Mouse (Mus musculus): ENCODE measurements around the gene Lrp1.

Lrp1 gene

DNA sequence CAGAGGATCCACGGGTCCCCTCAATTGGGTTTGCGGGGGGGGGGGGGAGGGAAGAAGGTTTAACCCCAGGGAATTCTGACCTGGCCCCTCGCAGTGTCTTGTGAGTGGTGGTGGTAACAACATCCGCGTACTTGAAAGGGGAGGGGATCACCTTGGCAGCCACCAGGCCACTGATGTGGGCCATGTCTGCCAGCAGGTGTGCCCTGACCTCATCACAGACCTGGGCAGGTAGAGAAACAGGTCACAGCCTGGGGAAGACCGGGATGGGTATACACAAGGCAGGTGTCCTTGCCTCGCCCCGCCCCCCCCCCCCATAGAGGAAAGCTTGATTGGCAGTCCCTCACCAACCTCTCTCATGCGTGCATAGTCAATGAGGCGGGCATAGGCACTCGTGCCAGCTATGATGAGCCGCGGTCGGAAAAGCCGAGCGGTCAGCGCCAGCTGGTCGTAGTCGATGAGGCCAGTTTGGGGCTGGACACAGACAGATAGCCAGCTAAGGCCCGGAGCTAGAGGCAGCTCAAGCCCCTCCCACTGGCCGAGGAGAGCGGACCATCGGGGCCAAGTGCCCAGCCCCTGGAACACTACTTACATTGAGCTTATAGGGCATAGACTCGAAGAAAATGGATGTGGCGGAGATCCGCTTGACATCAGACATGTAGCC lies 101.8 kb downstream of the Lrp1 start:
- no peak for DNase-seq

DNA sequence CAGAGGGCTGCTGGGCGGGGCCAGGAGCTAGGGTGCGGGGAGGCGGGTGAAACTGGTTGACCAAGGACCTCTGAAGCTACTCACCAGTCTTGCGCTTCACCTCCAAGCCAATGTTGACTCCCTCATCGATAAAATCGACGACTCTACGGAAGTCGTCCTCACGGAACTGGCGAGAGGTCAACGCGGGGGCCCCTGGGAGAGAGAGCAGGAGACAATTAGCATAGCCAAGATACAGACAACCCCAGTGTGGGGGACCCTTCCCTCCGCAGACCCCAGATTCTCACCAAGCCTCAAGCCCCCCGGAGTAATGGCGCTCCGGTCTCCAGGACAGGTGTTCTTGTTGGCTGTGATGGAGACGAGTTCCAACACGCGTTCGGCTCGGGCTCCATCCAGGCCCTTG lies 103.0 kb downstream of the Lrp1 start:
- no peak for DNase-seq

- DNase-seq: no peak
These were observed 104.2 kb downstream of the Lrp1 start for GRCm38 (mm10) chr10:127516576-127517260.

DNA sequence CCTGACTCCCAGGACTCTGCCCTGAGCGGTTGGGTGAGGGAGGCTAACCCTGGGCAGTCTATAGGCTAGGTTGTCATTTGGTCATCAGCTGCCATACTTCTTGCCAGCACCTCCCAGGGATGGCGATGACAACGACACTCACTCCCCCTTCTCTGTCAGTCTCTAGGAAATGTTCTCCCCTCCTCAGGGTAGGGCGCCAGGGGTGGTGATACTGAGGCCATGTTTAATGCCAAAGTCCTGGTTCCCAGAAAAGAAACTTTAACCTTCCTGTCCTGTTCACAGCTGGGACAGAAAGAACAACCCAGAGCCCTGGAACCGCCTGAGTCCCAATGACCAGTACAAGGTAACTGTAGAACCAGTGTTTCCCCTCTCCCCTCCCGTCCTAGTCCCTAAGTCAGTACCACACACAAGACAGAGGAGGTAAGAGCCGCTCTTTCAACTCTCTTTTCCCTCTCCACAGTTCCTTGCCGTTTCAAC lies 104.9 kb downstream of the Lrp1 start:
- no peak for DNase-seq

DNA sequence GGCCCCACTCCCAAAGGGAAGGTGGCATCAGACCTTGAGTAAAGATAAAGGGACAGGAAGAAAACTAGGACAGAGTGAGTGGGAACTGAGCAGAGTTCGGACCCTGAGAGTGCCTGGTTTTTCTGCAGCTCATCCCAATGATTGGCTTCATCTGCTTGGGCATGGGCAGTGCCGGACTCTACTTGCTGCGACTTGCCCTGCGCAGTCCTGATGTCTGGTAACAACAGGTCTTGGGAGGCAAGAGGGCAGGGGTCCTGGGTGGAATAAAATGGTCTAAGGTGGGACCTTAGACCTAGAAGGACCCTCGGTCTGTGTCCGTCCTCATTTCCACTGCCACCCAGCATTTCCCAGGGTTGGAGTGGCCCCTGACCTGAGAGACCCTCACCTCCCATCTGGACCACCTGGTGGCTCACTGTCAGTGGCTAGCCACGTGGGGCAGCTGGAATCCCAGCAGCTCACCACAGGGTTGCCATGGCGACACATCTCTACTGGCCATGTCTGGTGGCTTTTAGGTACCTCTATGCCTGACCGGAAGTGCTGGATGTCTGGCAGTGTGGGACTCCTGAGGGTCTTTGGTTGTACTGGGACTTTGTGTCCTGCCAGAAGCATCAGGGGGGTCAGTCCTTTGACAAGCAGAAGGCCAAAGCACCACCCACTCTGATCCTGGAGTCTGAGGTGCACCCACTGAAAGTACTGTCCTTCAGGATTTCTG lies 105.5 kb downstream of the Lrp1 start:
- DNase-seq: no peak

DNA sequence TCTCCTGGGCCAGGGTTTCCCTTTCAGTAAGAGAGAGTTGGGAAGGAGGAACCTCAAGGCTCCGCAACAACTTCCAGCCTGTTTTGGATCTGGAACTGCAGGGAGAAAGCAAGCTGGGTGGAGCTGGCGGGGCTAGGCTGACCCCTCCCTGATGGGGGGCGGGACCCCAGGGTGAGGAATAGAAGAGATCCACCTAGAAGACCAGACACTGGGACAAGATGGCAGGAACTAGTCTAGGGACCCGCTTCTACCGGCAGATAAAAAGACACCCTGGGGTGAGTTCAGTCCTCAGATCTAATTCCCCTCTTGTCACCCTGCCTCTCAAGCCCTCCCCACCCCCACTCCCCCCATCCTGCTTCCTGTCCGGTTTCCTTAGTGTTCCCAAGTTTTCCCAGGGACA lies 106.2 kb downstream of the Lrp1 start, which contains the start of gene Ndufa4l2:
Gene Ndufa4l2 (plus strand): TSS at position 204 of the 400 bp plus-strand sequence.
- DNase-seq: no peak

DNA sequence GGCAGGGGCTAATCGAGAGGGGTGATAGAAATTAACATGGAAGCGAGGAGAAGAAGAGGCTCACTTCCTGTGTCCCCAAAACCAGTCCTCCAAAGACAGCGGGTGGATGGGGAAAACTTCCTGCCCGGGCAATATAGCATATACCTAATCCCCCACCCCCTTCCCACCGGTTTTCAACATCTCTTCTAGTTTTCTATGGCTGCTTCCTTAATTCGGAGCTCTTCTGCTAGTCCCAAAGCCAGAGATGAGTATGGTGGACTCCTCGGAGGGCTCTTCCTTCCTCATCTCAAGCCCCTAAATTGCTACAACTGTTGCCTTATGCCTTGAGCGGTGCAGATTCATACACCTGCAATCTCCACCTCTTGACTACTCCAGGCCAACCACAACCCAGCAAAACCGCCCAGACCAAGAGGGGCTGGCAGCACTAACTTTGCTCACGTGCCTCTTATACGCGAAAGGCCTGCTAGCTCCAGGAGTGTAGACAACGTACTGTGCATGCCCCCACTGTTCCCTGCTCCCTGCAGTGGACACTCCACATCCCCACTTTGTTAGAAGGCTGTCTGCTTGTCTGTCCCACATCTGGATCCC lies 106.7 kb downstream of the Lrp1 start:
- DNase-seq: no peak

DNA sequence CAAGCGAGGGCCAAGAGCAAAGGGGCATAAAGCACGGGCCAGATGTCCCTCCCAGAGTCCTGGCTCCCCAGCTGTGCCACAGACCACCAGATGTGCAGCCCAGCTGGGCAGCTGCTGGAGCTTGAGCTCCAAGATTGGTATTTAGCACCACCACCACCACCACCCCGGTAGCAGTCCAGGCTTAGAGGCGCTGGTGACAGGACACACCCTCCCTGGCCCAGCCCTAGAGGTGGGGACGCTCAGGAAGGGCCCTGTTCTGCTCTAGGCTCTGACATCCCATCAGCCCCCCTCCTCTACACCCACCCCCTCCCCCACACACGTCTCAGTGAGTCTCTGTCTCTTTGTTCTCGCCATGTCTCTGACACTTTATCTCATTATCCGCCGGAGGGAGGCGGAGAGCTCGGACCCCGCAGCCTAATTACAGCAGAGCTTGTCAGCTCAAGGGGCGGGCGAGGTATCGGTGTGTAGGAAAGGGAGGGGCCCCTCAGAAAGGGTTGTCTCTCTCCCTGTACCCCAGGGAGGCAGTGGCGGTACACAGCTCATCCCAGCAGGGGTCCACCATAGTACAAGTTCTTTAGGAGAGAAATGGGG lies 107.4 kb downstream of the Lrp1 start:
- no peak for DNase-seq

DNA sequence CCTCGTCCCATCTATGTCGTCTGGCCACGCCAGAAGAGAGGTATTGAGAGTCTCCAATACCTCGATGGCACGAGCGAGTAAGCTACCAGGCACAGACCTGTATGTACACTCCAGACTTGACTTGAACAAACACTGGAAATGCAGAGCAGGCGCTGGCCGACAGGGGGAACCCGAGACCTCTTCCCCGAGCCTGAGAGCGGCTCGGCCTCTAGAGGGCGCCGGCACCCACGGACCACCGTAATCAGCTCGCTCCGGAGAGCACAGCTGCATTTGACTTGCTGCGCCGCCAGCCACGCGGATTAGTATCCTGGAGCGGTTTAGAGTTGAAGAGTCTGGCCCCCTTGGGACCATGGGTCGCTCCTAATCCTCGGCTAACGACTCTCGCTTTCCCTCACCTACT lies 108.1 kb downstream of the Lrp1 start:
- peak; percentile 78 to 79 for DNase-seq

DNA sequence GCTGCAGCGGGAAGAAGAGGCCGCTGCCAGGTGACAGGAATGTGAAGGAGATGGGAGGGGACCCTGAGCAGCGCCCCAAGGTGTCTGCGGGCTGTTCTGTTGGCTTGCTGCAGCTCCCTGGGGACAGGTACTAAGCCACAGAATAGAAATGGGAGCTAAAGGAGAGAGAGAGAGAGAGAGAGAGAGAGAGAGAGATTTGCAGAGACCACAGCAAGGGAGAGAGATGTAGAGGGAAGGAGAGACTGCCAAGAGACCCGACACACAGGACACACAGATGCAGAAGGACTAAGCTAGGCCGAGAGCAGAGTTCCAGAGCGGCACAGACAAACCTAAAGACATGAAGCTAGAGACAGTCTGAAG lies 108.7 kb downstream of the Lrp1 start:
- DNase-seq: no peak

DNA sequence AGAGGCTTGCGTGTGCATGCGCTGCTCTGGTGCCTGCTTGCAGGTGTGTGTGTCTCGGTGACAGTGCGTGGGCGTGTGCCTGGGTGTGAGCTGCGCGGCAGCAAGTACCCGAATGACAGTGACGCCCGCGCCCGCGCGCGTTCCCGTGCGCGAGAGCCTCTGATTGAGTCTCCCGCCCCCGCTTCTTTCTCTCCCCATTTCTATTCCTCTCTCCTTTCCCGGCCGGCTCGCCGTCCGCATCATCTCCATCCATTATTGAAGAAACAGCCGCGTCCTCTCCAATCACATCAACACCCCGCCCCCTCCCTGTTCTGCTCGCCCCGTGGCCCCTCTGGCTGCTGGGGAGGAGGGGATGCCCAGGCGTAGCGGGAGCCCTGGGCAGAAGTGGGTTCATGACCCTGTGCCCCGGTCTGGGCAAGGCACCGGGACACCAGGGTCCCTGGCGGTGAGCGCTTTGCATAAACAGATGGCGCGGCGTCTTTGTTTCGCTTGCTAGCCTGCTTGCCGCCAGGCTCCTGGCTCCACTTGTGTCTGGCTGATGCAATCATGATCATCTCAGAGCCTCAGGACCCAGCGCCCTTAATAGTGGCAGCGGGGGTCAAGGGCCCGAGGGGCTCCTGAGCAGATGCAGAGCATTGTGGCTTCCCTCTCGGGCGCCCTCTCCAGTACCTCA lies 109.2 kb downstream of the Lrp1 start:
- DNase-seq: peak in 1 of 2 experiments; percentile 61

- DNase-seq: no peak
These were observed 109.9 kb downstream of the Lrp1 start for GRCm38 (mm10) chr10:127510895-127511617.

DNA sequence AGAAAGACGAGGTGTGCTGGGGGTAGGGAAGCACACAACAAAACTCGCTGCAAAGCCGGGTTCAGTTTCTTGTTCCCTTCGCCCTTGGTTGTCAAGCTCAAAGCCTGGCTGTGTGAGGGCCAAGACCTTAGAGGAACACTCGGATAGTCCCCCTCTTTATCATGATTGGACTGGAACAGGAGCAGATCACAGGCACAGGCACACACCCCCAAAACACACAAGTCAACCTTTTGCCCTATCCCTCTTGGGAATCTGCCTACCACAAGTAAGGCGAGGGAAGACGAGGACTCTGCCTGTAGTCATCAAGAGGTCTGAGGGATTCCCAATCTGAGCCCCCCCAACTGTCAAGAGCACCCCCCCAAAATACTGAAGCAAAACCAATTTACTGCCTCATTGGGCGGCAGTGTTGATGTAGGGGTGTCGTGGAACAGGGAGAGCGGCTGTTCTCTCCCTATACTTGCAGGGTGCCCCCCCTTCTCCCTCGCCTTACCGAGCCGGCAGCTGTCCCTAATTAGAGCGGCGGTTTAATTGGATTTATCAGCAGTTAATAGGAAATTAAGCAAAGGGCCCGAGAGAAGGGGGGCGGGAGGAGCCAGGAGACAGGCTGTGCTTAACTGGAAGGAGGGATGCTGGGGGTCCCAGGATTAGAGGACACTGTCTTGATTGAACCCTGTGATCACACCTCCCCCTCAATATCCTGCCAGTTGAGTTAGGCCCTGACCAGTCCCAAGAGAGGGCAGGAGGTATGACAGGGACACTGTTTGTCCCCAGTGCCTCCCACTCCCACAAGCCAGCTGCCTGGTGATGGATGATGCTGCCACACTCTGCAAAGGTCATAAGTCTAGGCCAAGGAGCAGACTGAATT lies 110.9 kb downstream of the Lrp1 start:
- no peak for DNase-seq

DNA sequence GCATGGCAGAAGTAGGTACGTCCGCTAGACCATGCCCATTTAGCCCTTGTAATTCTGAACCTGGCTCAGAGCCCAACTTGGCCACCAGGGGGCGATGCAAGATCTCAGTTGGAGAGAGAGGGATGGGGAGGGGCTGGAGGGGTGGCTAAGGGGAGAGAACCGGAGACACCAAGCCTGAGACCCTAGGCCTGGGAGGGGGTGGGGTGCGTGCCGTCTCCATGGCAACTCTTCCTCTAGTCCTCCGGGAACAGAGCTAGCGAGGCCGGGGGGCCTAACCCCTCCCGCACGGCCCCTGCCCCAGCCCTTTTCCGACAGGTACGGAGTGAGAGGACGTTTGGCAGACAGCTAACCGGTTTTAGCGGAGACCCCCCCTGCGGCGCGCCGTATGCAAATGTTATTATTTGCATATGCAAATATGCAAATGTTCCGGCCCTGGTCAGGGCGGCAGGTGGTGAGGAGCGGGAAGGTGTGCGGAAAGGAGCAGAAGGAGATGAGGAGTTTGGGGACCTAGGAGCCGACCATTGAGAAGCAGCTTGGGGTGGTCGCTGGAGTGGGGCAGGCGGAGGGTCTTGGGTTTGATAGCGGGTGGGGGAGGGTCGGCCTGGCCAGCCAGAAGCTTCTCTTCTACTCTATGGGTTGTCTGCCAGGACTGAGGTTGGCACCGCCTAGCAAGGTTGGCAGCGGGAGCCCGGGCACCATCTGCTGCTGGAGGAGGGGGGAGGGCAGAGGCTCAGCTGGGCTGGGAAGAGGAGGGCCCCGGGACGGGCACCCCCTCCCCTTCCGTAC lies 111.7 kb downstream of the Lrp1 start:
- peak; percentile 67 to 71 for DNase-seq

- peak; percentile 68 to 72 for DNase-seq
These were observed 112.7 kb downstream of the Lrp1 start for GRCm38 (mm10) chr10:127508239-127508638.

DNA sequence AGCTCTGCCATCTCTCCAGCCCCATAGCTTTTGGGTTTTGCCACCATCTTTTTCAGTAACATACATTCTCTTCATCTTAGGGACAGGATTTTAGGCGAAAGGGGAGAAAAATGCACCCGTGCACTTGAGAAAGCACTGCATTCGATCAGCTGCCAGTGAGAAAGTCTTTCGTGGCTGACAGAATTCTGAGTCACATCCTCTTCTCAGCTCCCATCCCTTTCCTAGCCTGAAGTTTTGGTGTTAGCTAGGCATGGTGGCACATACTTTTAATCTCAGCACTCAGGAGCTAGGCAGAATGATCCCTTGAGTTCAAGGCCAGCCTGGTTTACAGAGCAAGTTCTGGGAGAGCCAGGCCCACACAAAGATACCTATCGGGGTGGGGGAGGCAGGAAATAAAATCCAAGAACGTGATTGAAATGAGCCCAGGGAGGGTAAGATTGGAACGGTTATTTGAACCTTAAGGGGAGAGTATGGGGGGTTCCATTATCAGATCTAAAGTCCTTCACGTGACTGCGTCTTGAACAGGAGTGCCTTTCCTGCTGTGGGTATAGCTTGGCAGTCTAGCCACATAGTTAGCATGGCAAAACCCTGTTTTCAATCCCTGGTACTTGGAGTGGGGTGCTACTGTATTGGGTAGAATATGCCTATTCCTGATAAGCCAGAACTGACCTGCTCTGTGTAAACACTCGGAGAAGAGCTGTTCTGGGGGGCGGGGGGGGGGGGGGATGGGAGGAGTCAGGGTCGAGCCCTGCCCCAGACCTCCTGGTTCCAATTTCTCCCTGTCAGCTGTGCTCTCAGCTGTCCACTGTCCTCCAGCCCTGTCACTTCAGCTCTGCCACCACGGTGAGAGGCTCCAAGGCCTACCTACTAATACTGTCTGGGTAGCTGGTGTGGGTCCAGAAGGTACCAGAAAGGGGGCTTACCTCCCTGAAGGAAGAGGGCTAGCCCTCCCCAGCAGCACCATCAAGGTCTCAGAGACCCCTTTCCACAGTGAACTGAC lies 119.8 kb downstream of the Lrp1 start, which contains the start of gene Stac3:
Gene Stac3 (plus strand): TSS at position 793 of the 1,000 bp plus-strand sequence.
- DNase-seq: no peak

DNA sequence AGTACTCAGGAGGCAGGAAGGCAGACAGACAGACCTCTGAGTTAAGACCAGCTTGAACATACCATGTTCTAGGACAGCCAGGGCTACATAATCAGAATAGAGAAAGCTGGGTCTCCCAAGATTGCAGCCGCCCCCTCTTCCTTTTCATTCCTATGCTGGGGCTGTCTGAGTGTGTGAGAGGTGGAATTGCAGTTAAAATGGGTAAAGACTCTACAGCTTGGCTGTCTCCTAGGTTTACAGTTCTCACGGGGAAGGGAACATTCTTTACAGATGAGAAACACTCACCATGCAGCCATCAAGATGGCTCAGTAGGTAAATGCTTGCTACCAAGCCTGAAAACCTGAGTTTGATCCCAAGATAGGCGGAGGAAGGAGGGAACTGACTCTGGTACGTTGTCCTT lies 120.9 kb downstream of the Lrp1 start:
- no peak for DNase-seq

GRCm38 (mm10) chr10:127499516-127499915 lies 121.4 kb downstream of the Lrp1 start:
- DNase-seq: no peak
